Mouse (Mus musculus) left cerebral cortex, postnatal 10 days (tissue): ENCODE results near the gene Asns. TPM values are rescaled to one million over a fixed set of nuclear protein-coding genes. Genes with fewer than 3 reads are reported as not detected.

Experiments used
- DNase-seq, 2 experiments: peaks; one replicate each; pipeline ENCODE4 v3.0.0; 2021 to 2022; ENCODE audit warnings: low spot score in 2 of 2, mixed read lengths in 1 of 2; ENCODE audit errors: extremely low spot score in 1 of 2
- intact Hi-C: fragments of 180-260 bp; cut with DNase I; formaldehyde crosslinking; loops from one replicate; pipeline ENCODE4 v1.15.1; 2025
- total RNA-seq, 2 experiments: library from RNA; stranded (reverse); gene quantifications; 2 replicates each; pipeline ENCODE4 v1.2.3; 2021

The Asns gene
- total RNA-seq: 100 to 1,000 TPM; 114 to 125 TPM

- intact Hi-C loops: no loop called here
- DNase-seq: peak; percentile 77 to 89
Measured at GRCm38 (mm10) chr6:7692884-7693585, at the start of gene Asns. Asns (minus strand) TSS chr6:7693254.

DNA sequence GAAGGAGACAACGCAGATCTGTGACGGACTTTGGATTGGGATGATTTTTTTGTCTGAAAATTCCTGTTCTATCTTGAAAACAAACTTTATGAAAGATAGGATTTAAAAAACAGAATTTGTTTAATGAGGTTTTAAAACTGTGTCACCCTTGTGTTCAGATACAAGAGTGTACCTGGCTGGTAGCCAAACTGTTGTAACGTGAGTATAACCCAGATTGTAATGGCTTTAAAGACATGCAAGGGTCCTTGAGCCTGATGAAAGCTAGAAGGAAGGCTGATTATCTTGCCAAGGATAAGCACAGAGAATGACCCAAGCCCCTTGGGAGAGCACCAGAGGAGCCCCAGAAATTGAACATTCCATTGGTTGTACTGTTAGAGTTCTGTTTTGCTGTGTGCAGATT lies 48.7 kb upstream of the Asns start:
- intact Hi-C loops: no loop called here
- DNase-seq: no peak

DNA sequence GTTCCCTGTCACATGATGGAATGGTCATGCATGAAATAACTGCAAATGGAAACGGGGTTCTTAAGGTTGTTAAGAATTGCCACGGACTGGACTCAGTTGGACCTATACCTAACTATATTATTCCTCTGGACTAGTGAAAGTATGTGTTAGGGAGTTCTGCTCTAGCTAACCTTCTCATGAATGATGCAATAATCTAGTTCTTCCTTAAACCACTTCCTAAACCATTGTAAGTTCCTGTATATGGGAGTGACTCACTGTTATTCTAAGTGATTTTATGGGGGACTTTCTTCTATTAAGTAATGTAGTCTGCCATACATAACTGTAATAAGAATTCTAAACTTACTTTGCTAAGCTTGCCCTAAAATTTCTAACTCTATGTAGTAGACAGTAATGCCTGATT lies 44.8 kb upstream of the Asns start:
- intact Hi-C loops: loop anchor here (10.0 kb wide), 3 partner anchors 107 to 997 kb away; partner anchors contain the start of gene C1galt1
- no peak for DNase-seq

DNA sequence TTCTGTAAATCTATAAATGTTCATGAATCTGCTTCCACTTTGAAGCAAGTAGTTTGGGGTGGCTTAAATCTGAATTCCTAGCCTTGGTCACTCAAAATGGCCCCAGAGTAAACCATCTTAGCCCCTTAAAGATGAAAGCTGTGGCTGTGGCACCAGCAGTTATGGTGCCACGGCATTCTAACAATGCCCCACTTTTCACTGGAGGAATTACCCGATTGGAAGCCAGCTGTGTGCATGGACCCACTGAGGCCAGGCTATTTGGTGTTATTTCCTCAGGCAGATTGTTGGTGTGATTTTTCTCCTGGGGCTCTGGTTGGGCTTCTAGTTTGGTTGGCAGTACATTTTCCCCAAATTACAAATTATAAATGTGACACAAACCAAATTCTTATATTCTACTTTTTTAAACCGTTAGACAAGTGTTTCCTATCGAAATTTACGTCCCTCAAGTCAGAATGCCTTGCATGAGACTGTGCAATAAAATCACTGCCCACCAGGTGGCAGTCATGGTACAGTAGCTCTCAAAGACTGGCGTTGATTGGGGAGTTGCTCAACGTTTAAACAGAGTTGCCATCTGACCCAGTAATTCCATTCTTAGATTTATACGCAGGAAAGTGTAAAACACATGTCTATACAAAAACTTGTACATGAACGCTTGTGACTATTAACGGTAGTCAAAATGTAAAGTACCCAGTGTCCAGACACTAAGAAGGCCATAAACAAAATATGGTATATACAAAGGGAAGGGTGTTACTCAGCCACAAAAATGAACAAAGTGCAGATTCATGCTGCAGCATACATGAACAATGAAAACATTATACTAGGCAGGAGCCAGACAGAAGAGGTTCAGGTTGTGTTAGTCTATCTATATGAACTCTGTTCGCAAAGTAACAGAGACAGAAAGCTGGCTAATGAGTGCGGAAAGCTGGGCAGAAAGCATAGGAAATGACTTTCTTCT lies 40.0 kb upstream of the Asns start:
- intact Hi-C loops: loop anchor here (2.0 to 10.0 kb wide), 4 partner anchors 112 to 1002 kb away; partner anchors contain the start of gene C1galt1
- DNase-seq: peak; percentile 79 to 86

GRCm38 (mm10) chr6:7732097-7732496 lies 39.0 kb upstream of the Asns start:
- intact Hi-C loops: loop anchor here (2.0 to 10.0 kb wide), 4 partner anchors 113 to 1003 kb away; partner anchors contain the start of gene C1galt1
- DNase-seq: no peak

- DNase-seq: no peak
- intact Hi-C loops: no loop called here
Measured at GRCm38 (mm10) chr6:7729128-7729527, 36.1 kb upstream of the Asns start.

GRCm38 (mm10) chr6:7728241-7728640 lies 35.2 kb upstream of the Asns start:
- no peak for DNase-seq
- intact Hi-C loops: no loop called here

DNA sequence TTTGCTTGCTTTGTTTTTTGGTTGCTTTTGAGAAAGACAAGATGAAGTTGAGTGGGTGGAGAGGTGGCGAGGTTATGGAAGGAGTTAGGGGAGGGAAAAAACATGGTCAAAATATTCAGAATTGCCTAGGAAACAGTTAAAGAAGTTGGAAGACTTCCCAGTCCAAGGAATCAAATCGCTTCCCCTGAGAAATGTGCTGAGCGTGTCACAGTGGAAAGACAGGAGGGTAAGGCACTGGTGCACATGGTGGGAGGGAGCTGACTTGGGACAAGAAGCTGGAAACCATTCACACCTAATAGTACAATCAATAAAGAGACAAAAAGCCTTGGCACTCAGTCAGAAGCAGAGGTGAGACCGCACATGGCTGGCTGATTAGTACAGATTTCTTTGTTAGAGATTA lies 23.2 kb upstream of the Asns start:
- intact Hi-C loops: no loop called here
- no peak for DNase-seq

- intact Hi-C loops: no loop called here
- DNase-seq: no peak
Measured at GRCm38 (mm10) chr6:7714230-7714629, 21.2 kb upstream of the Asns start.

DNA sequence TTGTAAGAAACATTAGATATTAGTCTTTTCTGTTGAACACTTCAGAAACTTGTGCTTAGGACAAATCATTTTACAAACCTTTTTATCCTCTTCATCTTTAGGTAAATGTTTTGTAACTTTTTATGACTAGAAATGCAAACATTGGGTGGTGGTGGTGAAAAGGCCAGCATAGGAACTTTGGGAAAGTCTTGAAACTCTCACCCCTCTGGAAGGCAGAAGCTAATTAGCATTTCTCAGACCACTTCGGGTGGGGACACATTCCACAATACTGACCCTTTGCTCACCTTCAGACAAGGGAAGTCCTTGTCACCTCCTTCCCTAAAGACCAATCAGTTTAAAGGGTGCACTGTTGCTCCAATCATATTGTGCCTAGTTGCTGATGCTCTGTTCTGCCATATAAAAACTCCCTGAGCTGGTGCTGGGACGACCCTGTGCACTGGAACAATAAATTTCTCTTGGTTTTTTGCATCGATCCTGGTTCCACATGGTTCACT lies 18.8 kb upstream of the Asns start:
- intact Hi-C loops: no loop called here
- no peak for DNase-seq

- intact Hi-C loops: no loop called here
- no peak for DNase-seq
Measured at GRCm38 (mm10) chr6:7708246-7708645, 15.2 kb upstream of the Asns start.

- DNase-seq: no peak
- intact Hi-C loops: no loop called here
Measured at GRCm38 (mm10) chr6:7706796-7707195, 13.7 kb upstream of the Asns start.

GRCm38 (mm10) chr6:7697999-7698699 lies 5.1 kb upstream of the Asns start:
- intact Hi-C loops: no loop called here
- no peak for DNase-seq

DNA sequence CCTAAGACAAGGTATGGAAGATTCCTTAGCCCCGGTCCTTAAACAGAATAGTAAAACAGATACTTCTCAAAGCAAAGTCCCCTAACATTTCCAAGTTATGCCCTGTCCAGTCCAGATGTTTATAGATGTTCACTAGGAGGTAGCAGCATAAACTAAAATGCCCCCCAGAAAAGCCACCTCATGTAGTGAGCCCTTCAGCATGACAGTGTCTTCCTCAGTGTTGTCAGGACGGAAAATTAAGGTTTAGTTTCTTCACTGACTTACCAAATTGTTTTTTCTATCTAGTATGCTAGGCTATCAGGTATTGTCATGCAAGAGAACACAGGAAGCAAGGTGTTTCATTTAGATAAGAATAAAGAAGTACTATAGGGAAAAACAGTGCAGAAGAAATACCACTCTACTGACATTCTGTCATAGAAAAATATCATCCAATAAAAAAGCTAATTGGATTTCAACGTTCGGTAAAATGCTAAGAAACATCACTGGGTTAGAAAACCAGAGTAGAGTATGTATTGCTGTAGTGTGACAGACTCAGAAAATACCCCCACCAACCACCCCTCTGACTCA lies 4.1 kb upstream of the Asns start:
- intact Hi-C loops: no loop called here
- no peak for DNase-seq

GRCm38 (mm10) chr6:7696641-7697040 lies 3.6 kb upstream of the Asns start:
- intact Hi-C loops: no loop called here
- DNase-seq: no peak

- intact Hi-C loops: no loop called here
- no peak for DNase-seq
Measured at GRCm38 (mm10) chr6:7695901-7696300, 2.8 kb upstream of the Asns start.

DNA sequence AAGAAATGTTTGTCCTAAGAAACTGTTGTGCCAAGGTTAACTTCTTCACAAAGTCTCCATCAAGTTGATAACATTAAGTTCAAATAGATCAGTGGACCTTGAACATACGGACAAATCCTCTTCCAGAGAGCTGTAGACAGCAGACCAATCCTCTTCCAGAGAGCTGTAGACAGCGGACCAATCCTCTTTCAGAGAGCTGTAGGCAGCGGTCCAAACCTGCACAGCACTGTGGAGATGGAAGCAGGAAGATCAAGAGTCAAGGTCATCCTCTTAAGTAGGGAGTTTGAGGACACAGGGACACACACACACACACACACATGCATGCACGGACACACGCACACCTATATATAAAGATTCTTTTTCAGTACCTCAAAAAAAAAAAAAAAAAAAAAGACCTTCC lies 612 bp upstream of the Asns start:
- intact Hi-C loops: no loop called here
- no peak for DNase-seq

- intact Hi-C loops: no loop called here
- peak in 1 of 2 experiments; percentile 34 for DNase-seq
Measured at GRCm38 (mm10) chr6:7692451-7692850, 603 bp downstream of the Asns start.

DNA sequence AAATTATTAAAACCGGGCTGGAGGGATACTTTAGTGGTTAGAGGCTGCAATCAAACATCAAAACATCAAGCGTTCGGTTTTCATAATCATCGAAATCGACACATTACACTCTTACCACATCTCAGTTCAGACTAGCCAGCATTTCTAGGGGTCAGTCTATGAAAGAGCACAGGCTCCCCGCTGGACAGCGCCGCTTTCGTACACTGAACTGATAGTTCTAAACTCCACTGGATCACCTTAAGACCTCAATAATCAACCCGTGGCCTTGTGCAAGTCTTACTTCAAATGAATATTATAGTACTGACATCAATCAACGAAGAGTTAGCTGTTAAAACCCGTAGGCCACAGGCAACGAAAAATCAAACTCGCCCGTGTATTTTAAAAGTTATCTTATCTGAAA lies 1.0 kb downstream of the Asns start:
- intact Hi-C loops: no loop called here
- DNase-seq: no peak
